Mouse (Mus musculus) embryo, embryonic 9.5 days (tissue): ENCODE data around the gene Hist2h2aa2.

Experiments used
- DNase-seq: peaks from one replicate; pipeline ENCODE4 v3.0.0-alpha.2; 2017; ENCODE audit errors: extremely low spot score

Hist2h2aa2 gene

GRCm38 (mm10) chr3:96197129-96197749, 42.8 kb downstream of the Hist2h2aa2 start:
- DNase-seq = peak; percentile 90

- no peak for DNase-seq
These were observed 43.5 kb downstream of the Hist2h2aa2 start for GRCm38 (mm10) chr3:96196437-96197128.

GRCm38 (mm10) chr3:96195616-96196313, 44.3 kb downstream of the Hist2h2aa2 start:
- DNase-seq = no peak

GRCm38 (mm10) chr3:96194966-96195365, 45.1 kb downstream of the Hist2h2aa2 start:
- no peak for DNase-seq

GRCm38 (mm10) chr3:96192977-96193376, 47.1 kb downstream of the Hist2h2aa2 start:
- DNase-seq = no peak
